Mouse (Mus musculus) heart, postnatal 0 days (tissue): Measurements from ENCODE around the gene Gsta2.

Experiments
- CTCF ChIP-seq: IDR thresholded peaks from 2 replicates; pipeline ENCODE4 v1.5.1; 2016; ENCODE audit warnings: antibody characterized with exemption, control low read depth, low read depth
- EP300 ChIP-seq: IDR thresholded peaks from 2 replicates; pipeline ENCODE4 v1.6.1; 2016; ENCODE audit warnings: antibody characterized with exemption, low read depth

DNA sequence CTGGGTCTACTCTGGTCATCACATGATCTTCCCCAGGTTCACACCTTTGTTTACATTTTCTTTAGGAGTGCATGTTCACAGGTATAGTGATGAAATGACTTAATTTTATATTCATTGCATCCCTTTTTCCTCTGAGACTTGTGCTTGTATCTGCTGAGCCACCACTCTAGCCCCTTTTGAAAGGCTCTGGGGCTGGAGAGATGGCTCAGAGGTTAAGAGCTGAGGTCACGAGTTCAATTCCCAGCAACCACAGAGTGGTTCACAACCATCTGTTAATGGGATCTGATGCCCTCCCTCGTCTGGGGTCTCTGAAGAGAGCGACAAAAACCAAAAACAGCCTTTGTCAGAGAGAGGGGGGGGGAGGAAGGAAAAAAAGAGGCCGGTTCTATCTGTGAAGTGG, 19.9 kb upstream of the Gsta2 start:
- TF ChIP-seq CTCF (no peak), EP300 (no peak)
